ENCODE assay signal across 19 mouse cellular contexts in the genomic region with DNA sequence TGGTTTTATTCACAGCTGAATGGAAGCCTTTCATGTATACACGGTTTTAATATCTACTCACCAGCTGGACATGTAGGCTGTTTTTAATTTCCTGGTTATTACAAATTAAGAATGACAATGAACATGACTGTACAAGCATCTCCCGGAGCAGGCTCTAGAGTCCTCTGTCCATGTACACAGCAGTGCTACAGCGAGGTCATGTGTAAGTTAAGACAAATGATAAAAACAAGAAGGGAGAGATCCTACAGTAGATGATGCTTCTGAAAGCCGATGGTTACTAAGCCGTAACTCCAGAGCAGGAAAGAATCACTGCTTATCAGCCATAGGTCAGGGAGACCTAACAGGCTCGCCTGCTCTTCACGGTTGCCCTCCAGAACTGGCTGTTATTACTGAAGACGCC.
"Had no signal": no experiment of that assay in that cellular context is flagged by ENCODE, and none has a peak within 500 bp of the region (broad histone marks: within the 10 kb centered on the region; RNA-seq: fewer than 3 reads in every experiment).

No protein-coding gene starts in this region.

- H3K27ac ChIP-seq: kidney, embryonic 15.5 days; limb, embryonic 10.5 days; limb, embryonic 13.5 days; liver, embryonic 12.5 days; liver, embryonic 15.5 days; lung, embryonic 15.5 days; midbrain, embryonic 10.5 days had no signal

- H3K4me3 ChIP-seq: kidney, embryonic 15.5 days; limb, embryonic 10.5 days; limb, embryonic 13.5 days; liver, embryonic 12.5 days; liver, embryonic 15.5 days; lung, embryonic 15.5 days; midbrain, embryonic 10.5 days had no signal

- H3K9me3 ChIP-seq: kidney, embryonic 15.5 days; limb, embryonic 10.5 days; limb, embryonic 13.5 days; liver, embryonic 12.5 days; liver, embryonic 15.5 days; lung, embryonic 15.5 days; midbrain, embryonic 10.5 days had no signal

- DNase-seq: kidney, adult 11 months; kidney, adult 8-10 months; kidney, postnatal 10 days; kidney, postnatal 36 days; liver; lung, adult 18-20 months; lung, postnatal 10 days; lung, postnatal 36 days; thymus, adult 18-20 months; thymus, postnatal 36 days had no signal

- ATAC-seq: liver, embryonic 12.5 days; midbrain, embryonic 16.5 days had no signal

- H3K4me2 ChIP-seq: kidney, embryonic 15.5 days; liver, embryonic 12.5 days; liver, embryonic 15.5 days; lung, embryonic 15.5 days had no signal

- H3K9ac ChIP-seq: kidney, embryonic 15.5 days; limb, embryonic 13.5 days; liver, embryonic 12.5 days; liver, embryonic 15.5 days; lung, embryonic 15.5 days had no signal

- H3K27me3 ChIP-seq: kidney, embryonic 15.5 days; limb, embryonic 13.5 days; liver, embryonic 12.5 days; liver, embryonic 15.5 days; lung, embryonic 15.5 days; megakaryocyte, embryonic 14.5 days had no signal
